Mouse (Mus musculus) urinary bladder, postnatal 10 days (tissue): ENCODE measurements around the gene Abtb1.

Source experiments
- DNase-seq: peaks from one replicate; pipeline ENCODE4 v3.0.0; 2022; ENCODE audit warnings: low spot score

The Abtb1 gene

DNA sequence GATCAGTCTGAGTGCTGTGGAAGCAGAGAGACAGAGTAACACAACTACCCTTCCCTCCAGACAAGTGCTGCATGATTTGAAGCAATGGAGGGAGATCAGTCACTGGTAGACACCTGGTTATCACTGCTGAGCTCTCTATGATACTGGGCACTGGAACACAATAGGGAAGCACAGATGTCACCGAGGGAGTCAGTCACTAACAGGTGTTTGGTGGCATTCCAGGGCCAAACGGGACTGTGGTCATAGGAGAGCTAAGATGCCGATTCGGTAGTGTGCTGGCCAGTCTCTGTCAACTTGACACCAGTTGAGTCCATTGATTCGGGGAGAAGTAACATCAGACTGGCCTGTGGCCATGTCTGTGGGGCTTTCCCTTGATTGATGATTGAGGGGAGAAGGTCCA is 12.7 kb upstream of the Abtb1 start:
- DNase-seq, result no peak

DNA sequence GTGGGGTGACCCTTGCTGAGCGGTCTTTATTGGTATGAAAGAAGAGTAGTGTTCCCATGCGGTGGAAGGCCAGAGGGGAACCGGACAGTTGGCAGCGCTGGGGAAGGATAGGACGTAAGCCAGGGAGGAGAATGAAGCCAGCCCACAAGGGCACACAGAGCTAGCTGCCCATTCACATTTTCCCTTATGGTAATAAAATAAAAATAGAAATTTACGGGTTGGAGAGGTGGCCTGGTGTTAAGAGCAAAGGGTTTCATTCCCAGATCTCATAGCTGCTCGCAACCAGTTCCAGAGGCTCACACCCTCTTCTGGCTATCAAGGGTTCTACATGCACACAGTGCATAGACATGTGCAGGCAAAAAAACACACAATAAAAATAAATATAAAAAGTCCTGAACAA is 8.2 kb upstream of the Abtb1 start:
- no peak for DNase-seq

DNA sequence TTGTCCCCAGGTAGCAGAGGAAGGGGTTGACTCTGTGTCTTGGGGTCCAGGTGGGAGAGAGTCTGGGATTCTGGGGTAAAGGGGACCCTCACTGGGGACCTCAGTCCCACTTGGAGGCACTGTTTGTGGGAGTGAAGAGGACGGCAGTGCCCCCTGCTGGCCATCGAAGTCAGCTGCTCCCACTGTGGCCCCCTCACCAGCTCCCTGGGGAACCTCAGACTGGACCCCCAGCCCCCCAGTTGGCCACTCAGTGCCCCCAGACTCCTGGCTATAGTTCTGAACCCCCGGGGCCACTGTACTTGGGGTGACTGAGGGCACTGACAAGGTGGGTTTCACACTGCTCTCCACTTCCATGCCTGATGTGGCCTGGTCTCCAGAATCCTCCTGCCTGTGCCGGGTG is 7.5 kb upstream of the Abtb1 start:
- no peak for DNase-seq

DNA sequence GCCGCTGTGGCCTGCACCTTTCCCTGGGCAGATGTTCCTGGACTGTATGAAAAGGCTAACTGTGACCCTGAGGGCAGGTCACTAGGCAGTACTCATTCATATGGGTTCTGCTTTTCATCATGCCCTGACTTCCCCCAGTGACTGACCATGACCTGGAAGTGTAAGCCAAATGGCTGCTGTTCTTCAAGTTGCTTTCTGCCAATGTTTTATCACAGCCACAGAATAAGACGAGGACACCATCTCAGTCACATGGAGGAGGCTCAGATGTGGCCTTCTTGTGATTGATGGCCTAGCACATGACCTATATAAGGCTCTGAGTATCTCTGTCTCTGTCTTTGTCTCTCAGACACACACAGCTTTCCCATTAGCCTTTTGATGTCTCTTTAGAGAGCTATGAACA is 5.8 kb upstream of the Abtb1 start:
- no peak for DNase-seq

DNA sequence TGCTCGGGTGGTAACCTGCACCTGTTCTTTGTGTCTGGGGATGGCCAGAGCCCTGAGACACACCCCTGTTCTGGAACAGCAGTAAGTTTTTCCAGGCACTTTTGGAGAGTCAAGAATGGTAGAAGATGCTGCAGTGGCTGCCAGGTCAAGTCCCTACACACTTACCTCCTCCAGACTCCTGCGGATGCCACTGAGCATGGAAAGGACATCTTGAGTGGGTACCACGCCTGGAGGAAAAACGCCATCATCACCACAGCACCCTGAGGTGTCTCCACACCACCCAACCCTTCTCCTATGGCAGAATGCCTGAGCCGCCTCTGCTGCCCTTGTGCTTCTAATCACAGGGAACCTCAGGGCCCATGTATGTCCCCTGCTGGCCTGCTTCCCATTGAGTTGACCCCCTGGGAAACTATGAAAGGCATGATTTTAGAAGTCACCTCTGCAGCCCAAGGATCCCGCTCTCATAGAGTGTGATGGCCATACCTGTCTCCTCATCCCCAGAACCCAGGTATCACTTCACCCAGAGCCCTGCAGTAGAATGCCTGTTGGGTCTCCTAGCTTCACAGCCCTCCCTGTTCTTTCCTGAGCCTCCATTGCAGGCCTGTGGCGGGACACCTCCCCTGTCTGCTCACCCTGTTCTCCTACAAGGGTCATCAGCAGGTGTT is 3.2 kb upstream of the Abtb1 start:
- no peak for DNase-seq

DNA sequence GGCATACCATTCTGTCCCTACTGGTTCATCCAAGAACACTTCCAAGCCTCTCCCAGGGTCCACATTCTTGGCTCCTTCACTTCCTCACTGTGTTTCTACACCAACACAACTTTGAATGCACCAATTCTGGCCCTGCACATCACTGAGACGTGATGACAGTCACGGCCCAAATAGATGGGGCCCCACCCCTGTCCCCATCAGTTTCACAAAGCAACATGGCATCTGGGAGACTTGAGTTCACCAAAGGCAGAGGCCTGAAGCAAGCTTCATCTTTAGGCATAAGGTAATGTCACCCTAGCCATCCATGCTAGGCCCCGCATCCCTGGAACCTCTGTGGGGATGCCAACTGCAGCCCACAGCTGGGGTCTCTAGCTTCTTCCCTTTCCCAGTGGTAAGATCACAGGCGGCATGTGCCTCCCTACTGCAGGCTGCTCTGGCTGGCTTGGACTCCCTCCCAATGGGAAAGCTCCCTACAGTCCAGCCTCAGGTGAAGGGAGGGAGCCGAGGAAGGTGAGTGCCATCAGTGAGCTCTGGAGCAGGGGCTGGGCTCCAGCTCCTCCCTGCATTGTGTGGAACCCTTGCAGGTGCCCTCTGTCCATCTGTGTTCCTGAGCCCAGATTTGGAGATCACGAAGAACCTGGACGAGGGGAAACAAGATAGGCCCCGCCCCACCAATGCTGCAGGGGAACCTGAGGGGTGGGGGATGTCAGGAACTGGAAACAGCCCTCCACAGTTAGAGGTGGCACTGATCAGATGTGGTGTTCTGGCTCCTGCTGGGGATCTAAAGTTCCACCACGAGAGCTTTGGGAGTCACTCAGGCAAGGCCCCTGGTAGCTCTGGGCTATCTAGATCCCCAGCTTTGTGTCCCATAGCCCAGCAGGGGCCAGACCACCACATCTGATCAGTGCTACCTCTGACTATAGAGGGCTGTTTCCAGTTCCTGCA is 2.3 kb upstream of the Abtb1 start:
- DNase-seq, result no peak

DNA sequence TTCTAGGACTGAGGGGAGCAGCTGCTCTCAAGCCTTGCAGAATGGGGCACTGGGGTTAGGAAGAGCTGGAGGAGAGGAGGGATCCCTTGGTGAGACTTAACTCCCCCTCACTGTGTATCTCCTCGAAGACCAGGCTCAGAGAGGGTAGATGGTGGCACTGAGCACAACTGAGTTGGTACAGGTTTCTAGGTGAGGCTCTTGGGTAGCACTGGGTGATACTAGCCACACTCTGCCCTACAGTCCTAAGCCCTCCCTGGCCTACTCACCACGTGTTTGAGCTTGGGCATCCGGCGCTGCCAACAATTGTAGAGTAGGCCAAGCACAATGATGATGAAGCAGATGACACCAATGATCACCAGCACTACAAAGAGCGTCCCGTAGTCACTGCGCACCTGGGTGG is 1.5 kb upstream of the Abtb1 start:
- no peak for DNase-seq

DNA sequence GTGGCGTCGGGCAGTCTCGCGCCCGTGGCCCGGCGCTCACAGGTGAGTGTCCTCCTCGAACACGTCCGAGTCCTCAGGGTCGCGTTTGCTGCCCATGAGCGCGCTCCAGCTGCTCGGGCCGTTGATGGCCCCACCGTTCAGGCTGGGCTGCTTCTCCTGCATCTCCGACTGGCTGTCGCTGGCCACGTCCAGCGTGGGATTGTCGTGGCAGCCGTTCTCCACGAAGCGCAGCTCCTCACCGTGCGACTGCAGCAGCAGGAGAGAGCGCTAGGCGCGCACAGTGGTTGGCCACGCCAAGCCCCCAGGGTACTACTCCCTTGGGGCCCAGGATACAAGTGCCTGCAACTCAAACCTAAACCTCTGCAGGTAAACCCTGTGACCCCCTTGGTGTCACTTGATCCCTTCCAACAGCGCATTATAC is 957 bp upstream of the Abtb1 start:
- DNase-seq, result no peak

DNA sequence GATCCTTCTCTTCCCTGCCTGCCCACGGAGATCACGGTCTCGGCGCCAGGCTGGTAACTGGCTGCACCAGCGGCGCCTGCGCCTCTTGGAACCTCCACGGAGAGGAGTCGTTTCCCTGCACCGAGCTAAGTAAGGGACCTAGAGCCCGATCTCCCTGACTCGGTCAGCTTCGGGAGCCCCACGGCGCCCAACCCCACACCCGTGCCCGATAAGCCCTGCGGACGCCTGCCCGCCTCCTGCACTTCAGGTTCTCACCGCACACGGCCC is 337 bp downstream of the Abtb1 start:
- no peak for DNase-seq

DNA sequence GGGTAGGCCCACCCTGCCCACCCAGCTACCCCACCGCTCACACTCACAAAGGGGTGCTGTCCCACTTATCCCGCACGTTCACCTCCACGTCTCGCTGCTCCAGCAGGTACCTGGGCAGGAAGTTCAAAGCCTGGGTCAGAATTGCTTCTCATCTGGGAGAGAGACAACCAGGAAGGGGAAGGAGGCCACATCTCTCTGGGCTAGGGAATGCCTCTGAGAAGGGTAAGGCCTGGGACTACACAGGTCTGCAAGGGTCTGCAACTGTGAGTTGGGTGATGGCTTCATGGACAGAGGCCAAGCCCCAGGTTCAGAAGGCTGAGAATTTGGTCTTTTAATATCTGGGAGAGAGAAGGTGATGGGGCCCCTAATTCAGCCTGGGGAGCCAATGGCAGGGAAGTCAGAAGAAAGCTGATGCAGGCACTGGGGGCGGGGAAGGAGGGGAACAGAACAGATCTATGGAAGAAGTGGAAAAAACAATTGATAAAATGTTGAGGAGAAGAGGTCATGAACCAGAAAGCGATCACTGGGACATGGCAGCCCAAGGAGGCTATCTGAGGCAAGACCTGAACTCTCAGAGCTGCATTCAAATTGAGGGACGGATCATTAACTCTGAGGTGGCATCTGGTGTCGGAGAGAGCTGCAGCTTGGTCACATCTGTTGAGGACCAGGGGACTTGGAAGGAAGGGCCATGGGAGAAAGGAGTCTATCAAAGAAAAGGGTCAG is 832 bp downstream of the Abtb1 start:
- no peak for DNase-seq

DNA sequence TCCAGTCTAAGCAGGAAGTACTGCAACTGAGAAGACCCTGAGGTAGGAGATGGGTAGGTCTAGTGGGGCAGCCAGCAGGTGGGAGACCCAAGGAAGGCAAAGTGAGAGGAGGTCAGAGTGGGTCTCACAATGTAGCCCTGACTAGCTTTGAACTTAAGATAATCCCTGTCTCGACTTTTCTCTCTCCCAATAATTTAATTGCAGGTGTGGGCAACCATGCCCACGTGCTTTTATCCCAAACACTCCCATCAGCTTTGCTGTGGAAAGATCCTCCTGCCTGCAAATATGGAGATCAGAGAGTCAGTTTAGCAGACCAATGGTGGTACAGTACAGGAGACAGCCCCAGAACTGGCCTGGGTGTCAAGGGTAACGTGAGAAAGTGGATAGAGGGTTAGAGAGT is 1.6 kb downstream of the Abtb1 start:
- no peak for DNase-seq

DNA sequence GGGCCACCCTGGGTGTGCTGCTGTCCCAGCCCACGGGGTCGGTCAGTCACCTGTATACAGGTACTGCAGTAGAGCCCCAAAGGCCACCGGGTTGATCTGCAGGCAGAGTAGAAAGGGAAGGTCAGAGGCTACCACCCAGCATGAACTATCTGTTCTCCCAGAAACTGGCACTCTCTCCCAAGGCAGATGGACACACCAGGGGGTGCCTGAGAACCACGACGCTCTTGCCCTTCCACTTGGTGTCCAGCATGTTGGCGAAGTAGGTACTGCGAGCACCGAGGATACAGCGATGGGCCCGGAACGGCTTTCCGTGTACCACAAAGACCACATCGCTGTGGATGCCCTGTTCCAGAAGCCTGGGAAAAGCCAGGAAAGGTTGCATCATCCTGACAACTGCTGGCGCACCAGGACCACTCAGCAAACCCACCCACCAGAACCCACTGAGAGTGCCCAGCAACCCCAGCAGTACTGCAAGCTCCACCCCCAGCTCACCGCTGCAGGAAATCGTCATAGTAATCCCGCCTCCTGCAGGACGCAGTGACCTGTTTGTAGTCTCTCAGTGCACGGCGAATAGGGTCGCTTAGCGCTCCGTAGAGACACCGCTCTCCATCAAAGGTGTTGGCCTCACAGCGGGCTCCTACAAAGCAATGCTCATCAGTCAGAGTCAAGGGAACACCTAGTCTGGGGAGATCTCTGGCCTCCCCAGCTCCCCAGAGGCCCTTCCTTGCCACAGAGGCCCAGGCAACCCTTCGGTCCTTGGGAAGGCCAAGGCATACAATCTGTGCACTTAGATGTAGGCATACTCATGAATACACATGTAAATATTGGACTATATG is 2.4 kb downstream of the Abtb1 start:
- DNase-seq, result no peak

DNA sequence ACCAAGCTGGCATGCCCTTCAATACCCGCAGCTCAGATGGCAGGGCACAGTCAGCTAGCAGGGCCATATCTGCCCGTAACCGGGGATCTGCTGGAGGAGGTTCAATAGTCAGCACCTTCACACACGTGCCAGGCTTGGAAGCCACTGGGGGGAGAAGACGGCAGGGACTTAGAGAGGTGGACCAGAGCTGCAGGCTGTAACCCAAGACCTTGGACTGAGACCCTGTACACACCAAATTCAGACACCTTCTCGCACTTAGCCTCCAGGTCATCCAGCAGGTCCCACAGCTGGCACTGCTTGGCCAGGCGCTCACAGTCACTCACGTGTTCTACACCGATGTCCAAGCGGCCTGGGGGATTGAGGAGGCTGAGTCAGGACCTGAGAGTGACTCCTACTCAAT is 3.2 kb downstream of the Abtb1 start:
- DNase-seq, result no peak

DNA sequence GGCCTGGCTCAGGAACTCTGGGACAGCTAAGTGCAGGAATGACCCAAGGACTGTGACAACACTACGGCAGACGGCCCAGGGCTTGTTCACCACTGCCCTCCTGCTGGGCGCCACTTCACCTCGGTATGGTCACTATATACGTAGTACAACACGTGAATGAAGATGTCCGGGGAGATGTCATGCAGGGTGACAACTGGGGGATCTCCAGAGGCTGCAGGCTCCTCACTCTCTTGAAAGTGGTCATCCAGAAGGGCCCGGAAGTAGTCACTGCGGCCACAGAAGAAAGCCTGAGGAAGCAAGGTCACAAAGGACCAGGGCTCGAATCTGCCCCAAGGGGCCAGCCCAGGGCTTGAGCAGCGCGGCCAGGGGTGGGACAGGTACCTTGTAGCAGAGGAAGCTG is 3.8 kb downstream of the Abtb1 start:
- no peak for DNase-seq

DNA sequence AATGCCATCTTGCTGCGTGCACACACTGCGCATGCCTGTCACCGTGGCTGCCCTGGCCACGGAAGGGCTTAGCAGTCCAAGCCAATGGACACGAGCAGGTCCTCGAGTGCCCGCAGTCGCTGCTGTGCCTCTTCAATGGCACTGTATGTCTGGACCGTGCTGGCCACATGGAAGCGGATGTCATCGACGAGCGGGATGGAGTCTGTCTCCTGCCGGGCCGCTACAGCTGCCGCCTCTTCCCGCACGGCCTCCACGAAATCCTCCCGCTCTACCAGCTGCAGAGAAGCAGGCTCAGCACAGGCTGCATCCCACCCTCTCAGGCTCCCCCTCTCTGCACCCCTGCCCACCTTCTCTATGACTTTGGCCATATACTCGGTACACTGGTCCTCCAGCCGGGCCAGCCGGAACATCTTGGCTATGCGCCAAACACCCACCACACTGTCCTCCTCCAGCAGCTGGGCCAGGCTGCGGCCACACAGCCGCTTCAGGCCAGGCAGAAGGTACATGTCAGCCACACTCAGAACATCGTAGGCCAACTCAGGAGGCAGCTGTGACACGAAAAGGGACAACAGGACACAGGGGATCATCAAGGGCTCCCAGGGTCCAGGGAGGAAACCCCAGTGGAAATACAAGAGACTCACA is 5.5 kb downstream of the Abtb1 start:
- no peak for DNase-seq

DNA sequence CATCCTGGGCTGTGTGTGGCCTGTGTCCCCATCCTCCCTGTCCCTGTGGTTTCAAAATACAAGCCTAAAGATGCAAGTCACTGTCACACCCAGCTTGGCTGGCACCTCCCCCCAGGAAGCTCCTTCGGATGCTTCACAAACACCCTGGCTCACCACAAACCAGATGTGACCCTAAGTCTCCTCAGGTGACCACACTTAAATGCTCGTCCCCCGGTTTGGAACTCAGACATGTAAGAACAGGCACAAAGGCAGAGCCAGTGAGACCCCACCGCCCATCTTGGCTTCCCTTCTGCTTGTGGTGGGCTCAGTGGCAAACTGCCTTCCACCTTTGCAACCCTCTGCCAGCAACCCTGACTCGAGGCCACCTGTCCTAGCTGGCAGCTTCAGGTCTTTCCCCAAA is 6.7 kb downstream of the Abtb1 start:
- no peak for DNase-seq

DNA sequence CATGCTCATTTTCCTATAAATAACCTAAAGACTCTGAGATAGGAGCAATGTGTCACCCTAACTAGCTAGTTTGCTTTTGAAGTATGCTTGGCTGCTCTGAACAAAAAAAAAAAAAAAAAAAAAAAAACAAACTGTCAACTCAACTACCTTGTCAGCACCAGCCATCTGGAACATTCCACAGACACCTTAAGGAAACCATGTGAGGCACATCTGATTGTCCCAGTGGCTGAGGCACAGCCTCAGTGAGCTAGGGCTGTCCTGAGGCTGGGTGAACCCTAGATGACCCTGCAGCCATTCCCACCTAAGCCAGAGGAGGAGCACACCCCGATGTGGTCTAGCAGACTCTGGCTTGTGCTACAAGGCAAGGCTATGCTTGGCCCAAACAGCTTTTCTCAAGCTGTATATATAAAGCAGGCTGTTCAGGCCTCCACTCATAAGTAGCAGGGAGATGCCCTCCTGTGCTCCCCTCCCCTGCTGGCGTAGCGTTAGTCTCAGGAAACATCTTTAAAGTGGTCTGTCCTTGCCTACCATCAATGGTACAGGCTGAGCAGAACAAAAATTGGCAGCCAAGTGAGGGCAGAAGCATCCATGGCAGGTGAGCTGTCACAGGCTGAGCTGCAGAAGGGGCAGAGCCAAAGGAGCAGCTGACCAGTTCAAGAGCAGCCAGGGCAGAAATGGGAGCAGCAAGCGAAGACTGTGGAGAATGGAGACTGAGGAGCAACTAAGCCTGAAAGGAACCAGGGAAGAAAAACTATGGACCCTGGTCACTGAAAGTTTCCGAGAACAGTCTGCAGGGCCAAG is 8.2 kb downstream of the Abtb1 start:
- no peak for DNase-seq

DNA sequence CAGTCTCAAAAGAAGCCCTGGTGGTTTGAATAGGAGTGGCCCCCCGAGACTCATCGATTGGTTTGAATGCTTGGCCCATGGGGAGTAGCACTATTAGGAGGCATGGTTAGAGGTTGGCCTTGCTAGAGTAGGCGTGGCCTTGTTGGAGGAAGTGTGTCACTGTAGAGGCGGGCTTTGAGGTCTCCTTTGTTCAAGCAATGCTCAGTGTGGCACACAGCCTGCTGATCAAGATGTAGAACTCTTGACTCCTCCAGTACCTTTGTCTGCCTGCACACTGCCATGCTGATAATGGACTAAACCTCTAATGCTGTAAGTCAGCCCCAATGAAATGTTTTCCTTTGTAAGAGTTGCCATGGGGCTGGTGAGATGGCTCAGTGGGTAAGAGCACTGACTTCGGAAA is 9.1 kb downstream of the Abtb1 start:
- DNase-seq, result no peak

DNA sequence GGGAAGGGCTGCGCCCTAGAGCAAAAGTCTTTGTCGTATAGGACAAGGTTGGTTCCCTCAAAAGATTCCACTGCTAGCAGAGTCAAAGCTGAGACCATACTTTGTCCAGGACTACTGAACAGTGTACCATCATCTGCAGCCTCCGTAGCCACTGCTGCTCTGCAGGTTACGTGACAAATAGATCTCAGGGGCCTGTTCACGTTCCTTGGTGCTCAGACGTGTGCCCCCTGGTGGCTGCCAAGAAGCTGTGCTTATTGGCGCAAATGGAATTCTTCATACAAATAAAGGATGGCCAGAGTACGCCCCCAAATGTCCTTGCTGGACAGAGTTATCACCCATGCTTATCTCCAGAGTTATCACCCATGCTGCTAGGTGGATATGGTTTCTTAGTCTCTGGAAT is 10.3 kb downstream of the Abtb1 start:
- DNase-seq, result no peak

DNA sequence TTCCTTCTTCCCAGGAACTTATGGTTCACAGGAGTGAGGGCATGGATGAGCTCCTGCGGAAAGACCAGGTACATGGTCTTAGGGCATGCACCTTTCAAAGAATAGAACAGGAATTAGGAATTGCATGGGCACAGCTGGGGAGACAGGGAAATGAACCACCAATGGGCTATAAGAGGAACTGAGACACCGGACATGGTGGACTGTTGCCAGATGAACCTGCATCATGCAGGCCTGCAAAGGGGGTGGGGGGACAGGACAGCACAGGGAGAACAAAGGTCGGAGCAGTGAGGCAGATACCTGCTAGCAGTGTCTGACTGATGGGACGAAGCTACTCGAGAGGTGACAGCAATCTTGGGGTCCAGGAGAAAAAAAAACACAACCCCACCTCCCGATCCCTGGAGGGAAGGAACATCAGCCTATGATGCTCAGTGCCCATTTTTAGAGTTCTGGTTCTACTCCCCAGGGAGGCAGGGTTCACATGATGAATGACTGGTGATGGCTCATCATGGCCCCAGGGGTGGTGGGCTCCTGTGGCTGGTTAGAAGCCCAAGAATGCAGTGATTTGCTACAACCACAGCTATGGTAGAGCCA is 11.6 kb downstream of the Abtb1 start:
- no peak for DNase-seq

DNA sequence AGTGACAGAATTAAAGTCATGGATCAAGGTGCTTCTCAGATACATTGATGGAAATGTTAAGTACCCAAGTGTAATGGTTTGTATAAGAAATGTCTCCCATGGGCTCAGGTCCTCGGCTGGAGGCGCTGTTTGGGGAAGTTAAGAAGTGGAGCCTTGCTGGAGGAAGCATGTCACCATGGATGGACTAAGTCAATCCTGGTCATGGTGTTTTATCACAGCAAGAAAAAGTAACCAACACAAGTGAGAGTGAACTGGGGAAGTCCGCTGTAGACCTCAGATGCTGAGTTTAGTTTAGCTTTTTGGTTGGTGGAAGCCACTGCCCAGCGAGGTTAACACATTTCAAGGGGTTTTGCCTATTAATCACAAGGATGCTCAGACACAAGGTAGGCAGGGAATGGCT is 12.2 kb downstream of the Abtb1 start:
- no peak for DNase-seq
